Mouse (Mus musculus): Measurements from ENCODE around the gene Gpbar1. TPM values are rescaled to one million over a fixed set of nuclear protein-coding genes. Genes with fewer than 3 reads are reported as not detected.

Gene Gpbar1
- total RNA-seq, 2 experiments from 2014 or later: not detected

GRCm38 (mm10) chr1:74292331-74293020, 14.1 kb downstream of the Gpbar1 start:
- intact Hi-C loops (cut with DNase I): no loop called here
- DNase-seq (ENCODE audit: low spot score in 2 of 2): no peak

- intact Hi-C loops (cut with DNase I): no loop called here
- no peak for DNase-seq (ENCODE audit: low spot score in 2 of 2)
Observed at GRCm38 (mm10) chr1:74293306-74293960, 15.1 kb downstream of the Gpbar1 start.

- intact Hi-C loops (cut with DNase I): no loop called here
- DNase-seq (ENCODE audit: low spot score in 2 of 2): no peak
Observed at GRCm38 (mm10) chr1:74294090-74294643, 15.8 kb downstream of the Gpbar1 start.

GRCm38 (mm10) chr1:74294733-74295455, 16.5 kb downstream of the Gpbar1 start:
- no peak for DNase-seq (ENCODE audit: low spot score in 2 of 2)
- intact Hi-C loops (cut with DNase I): no loop called here

- intact Hi-C loops (cut with DNase I): no loop called here
- peak; percentile 78 to 81 for DNase-seq (ENCODE audit: low spot score in 2 of 2)
Observed at GRCm38 (mm10) chr1:74295456-74296171, 17.3 kb downstream of the Gpbar1 start.

GRCm38 (mm10) chr1:74296477-74296876, 18.1 kb downstream of the Gpbar1 start:
- intact Hi-C loops (cut with DNase I): no loop called here
- no peak for DNase-seq (ENCODE audit: low spot score in 2 of 2)

- intact Hi-C loops (cut with DNase I): no loop called here
- DNase-seq (ENCODE audit: low spot score in 2 of 2): no peak
Observed at GRCm38 (mm10) chr1:74297269-74297668, 18.9 kb downstream of the Gpbar1 start.

- intact Hi-C loops (cut with DNase I): no loop called here
- DNase-seq (ENCODE audit: low spot score in 2 of 2): no peak
Observed at GRCm38 (mm10) chr1:74298157-74298750, 19.9 kb downstream of the Gpbar1 start.

GRCm38 (mm10) chr1:74298996-74299395, 20.6 kb downstream of the Gpbar1 start:
- intact Hi-C loops (cut with DNase I): no loop called here
- no peak for DNase-seq (ENCODE audit: low spot score in 2 of 2)

GRCm38 (mm10) chr1:74300347-74301110, 22.2 kb downstream of the Gpbar1 start:
- intact Hi-C loops (cut with DNase I): no loop called here
- no peak for DNase-seq (ENCODE audit: low spot score in 2 of 2)

GRCm38 (mm10) chr1:74302229-74302628, 23.9 kb downstream of the Gpbar1 start:
- DNase-seq (ENCODE audit: low spot score in 2 of 2): no peak
- intact Hi-C loops (cut with DNase I): no loop called here

- intact Hi-C loops (cut with DNase I): no loop called here
- no peak for DNase-seq (ENCODE audit: low spot score in 2 of 2)
Observed at GRCm38 (mm10) chr1:74302835-74303234, 24.5 kb downstream of the Gpbar1 start.

GRCm38 (mm10) chr1:74303509-74304338, 25.4 kb downstream of the Gpbar1 start:
- intact Hi-C loops (cut with DNase I): no loop called here
- peak; percentile 53 to 60 for DNase-seq (ENCODE audit: low spot score in 2 of 2)

GRCm38 (mm10) chr1:74304339-74304790, 26.0 kb downstream of the Gpbar1 start:
- no peak for DNase-seq (ENCODE audit: low spot score in 2 of 2)
- intact Hi-C loops (cut with DNase I): no loop called here

GRCm38 (mm10) chr1:74304946-74305345, 26.6 kb downstream of the Gpbar1 start:
- no peak for DNase-seq (ENCODE audit: low spot score in 2 of 2)
- intact Hi-C loops (cut with DNase I): no loop called here

GRCm38 (mm10) chr1:74305522-74305921, 27.2 kb downstream of the Gpbar1 start, which contains the start of gene Tmbim1:
Tmbim1 (minus strand) TSS chr1:74305622.
- intact Hi-C loops (cut with DNase I): no loop called here
- no peak for DNase-seq (ENCODE audit: low spot score in 2 of 2)

GRCm38 (mm10) chr1:74307146-74307545, 28.8 kb downstream of the Gpbar1 start:
- intact Hi-C loops (cut with DNase I): no loop called here
- DNase-seq (ENCODE audit: low spot score in 2 of 2): no peak
